Mouse (Mus musculus) bone marrow, adult 2 months (tissue): ENCODE results near the gene Tmcc3.

Experiments
- CTCF ChIP-seq: fragments of 200-500 bp; IDR thresholded peaks from 2 replicates; pipeline ENCODE4 v1.5.1; 2011; ENCODE audit warnings: low read length, control low read depth; ENCODE audit not compliant: control insufficient read depth, insufficient read depth
- POLR2A ChIP-seq: fragments of 200-500 bp; IDR thresholded peaks from 2 replicates; pipeline ENCODE4 v1.6.1; 2011; ENCODE audit warnings: low read depth, mild to moderate bottlenecking, control low read depth, low read length, borderline replicate concordance; ENCODE audit not compliant: control insufficient read depth

GRCm38 (mm10) chr10:94378383-94378782 is 66.6 kb downstream of the Tmcc3 start:
- TF ChIP-seq POLR2A (no peak), CTCF (0 out of 2 replicates have a peak, but pooled peaks have one; percentile 1)
